Mouse (Mus musculus) ES-Bruce4 (cell line): ENCODE results near the gene Sin3a. TPM values are rescaled to one million over a fixed set of nuclear protein-coding genes. Genes with fewer than 3 reads are reported as not detected.

Source experiments
- H3K27ac ChIP-seq: 2 replicates; pipeline ENCODE4 v1.5.1; 2012; ENCODE audit warnings: low read length, inconsistent platforms; ENCODE audit not compliant: insufficient read depth
- H3K27me3 ChIP-seq: 2 replicates; pipeline ENCODE4 v1.6.1; 2012; ENCODE audit warnings: mild to moderate bottlenecking, low read length, inconsistent platforms; ENCODE audit not compliant: control insufficient read depth, poor library complexity, insufficient read depth, severe bottlenecking
- H3K36me3 ChIP-seq: 2 replicates; pipeline ENCODE4 v1.6.1; 2012; ENCODE audit warnings: inconsistent platforms, mild to moderate bottlenecking, low read length, moderate library complexity; ENCODE audit not compliant: control insufficient read depth, poor library complexity, insufficient read depth, severe bottlenecking
- H3K4me1 ChIP-seq: one replicate; pipeline ENCODE4 v1.8.1; 2011; ENCODE audit warnings: low read length; ENCODE audit not compliant: control insufficient read depth, insufficient read depth
- H3K4me3 ChIP-seq: 2 replicates; pipeline ENCODE4 v1.5.1; 2011; ENCODE audit warnings: low read depth, mild to moderate bottlenecking, low read length
- H3K9ac ChIP-seq: 2 replicates; pipeline ENCODE4 v1.6.1; 2012; ENCODE audit warnings: low read depth, mild to moderate bottlenecking, inconsistent platforms; ENCODE audit not compliant: poor library complexity, severe bottlenecking
- H3K9me3 ChIP-seq: replicated peaks from 2 replicates; pipeline ENCODE4 v1.6.1; 2012; ENCODE audit warnings: mild to moderate bottlenecking, low read length, inconsistent platforms; ENCODE audit not compliant: control insufficient read depth, poor library complexity, insufficient read depth, severe bottlenecking
- CTCF ChIP-seq: IDR thresholded peaks from one replicate; pipeline ENCODE4 v1.8.1; 2011; ENCODE audit warnings: low read depth, low read length
- EP300 ChIP-seq: IDR thresholded peaks from 2 replicates; pipeline ENCODE4 v1.6.1; 2011; ENCODE audit warnings: low read depth, low read length; ENCODE audit not compliant: insufficient read depth
- POLR2A ChIP-seq: IDR thresholded peaks from one replicate; pipeline ENCODE4 v1.8.1; 2011; ENCODE audit warnings: low read length; ENCODE audit not compliant: insufficient read depth
- polyA plus RNA-seq: library from polyadenylated mRNA; stranded (reverse); fragments of >200 nt; gene quantifications from 2 replicates; pipeline ENCODE4 v1.2.4, GENCODE M21; 2011; ENCODE audit warnings: low read depth; ENCODE audit not compliant: missing spikeins, insufficient read depth, insufficient read length

Gene Sin3a
- polyA plus RNA-seq, 1 experiment = 141 TPM

GRCm38 (mm10) chr9:57074822-57075603 lies 3.2 kb downstream of the Sin3a start:
- TF ChIP-seq POLR2A (no peak), CTCF (no peak), EP300 (no peak)
- Histone ChIP-seq H3K36me3 (no peaks in the 10 kb centered on the region), H3K9me3 (no peaks in the 10 kb centered on the region), H3K27ac (peak overlapping the region; percentile 94), H3K4me1 (no peaks in the 10 kb centered on the region), H3K4me3 (peak overlapping the region; percentile 89), H3K9ac (peak overlapping the region; percentile 72), H3K27me3 (no peaks in the 10 kb centered on the region)

- Histone ChIP-seq H3K9me3 (no peaks in the 10 kb centered on the region), H3K9ac (peak overlapping the region; percentile 86), H3K27ac (peak overlapping the region; percentile 94), H3K4me3 (peak overlapping the region; percentile 89), H3K4me1 (no peaks in the 10 kb centered on the region), H3K36me3 (no peaks in the 10 kb centered on the region), H3K27me3 (no peaks in the 10 kb centered on the region)
- TF ChIP-seq EP300 = no peak
Observed at GRCm38 (mm10) chr9:57075681-57076381, 4.0 kb downstream of the Sin3a start.

GRCm38 (mm10) chr9:57076701-57077660 lies 5.1 kb downstream of the Sin3a start:
- H3K4me1 ChIP-seq = no peaks in the 10 kb centered on the region
- H3K27ac ChIP-seq = peak overlapping the region; percentile 52
- no peak for TF ChIP-seq EP300
- TF ChIP-seq POLR2A = no peak
- no peak for TF ChIP-seq CTCF
- H3K9ac ChIP-seq = peak overlapping the region; percentile 86
- no peaks in the 10 kb centered on the region for H3K9me3 ChIP-seq
- no peaks in the 10 kb centered on the region for H3K27me3 ChIP-seq
- H3K4me3 ChIP-seq = peak overlapping the region; percentile 81
- H3K36me3 ChIP-seq = peaks cover 3% of the 10 kb centered on the region; the same call in 1 of the 2 replicates

- H3K27me3 ChIP-seq = no peaks in the 10 kb centered on the region
- TF ChIP-seq CTCF = no peak
- TF ChIP-seq EP300 = no peak
- no peak for TF ChIP-seq POLR2A
- no peaks in the 10 kb centered on the region for H3K9me3 ChIP-seq
- no peak overlapping the region for H3K4me3 ChIP-seq
- H3K4me1 ChIP-seq = peaks cover 3% of the 10 kb centered on the region
- H3K27ac ChIP-seq = no peak overlapping the region
- H3K9ac ChIP-seq = no peak overlapping the region
- H3K36me3 ChIP-seq = peaks cover 17% of the 10 kb centered on the region
Observed at GRCm38 (mm10) chr9:57082236-57082635, 10.4 kb downstream of the Sin3a start.

- Histone ChIP-seq H3K27ac (no peak overlapping the region), H3K9ac (no peak overlapping the region), H3K4me1 (no peaks in the 10 kb centered on the region), H3K27me3 (no peaks in the 10 kb centered on the region), H3K36me3 (peaks cover 87% of the 10 kb centered on the region), H3K4me3 (no peak overlapping the region), H3K9me3 (no peaks in the 10 kb centered on the region)
- no peak for TF ChIP-seq EP300
- TF ChIP-seq POLR2A = no peak
- no peak for TF ChIP-seq CTCF
Observed at GRCm38 (mm10) chr9:57117261-57117755, 45.5 kb downstream of the Sin3a start.
